Mouse (Mus musculus): ENCODE results near the gene Gm49384.
"Not testable (repeated sequence)": the region's sequence is repeated elsewhere in the genome, so short reads cannot be mapped to it uniquely, and the experiment has no call there.

Gene Gm49384

GRCm38 (mm10) chr12:69168461-69169106 lies 35.5 kb downstream of the Gm49384 start, which contains the start of gene Lrr1:
Gene Lrr1, plus strand, starts transcription at chr12:69168814.
- in situ Hi-C loops (cut with MboI, MseI) = loop anchor here (10.0 kb wide), 1 partner anchor 716 kb away; no protein-coding TSS in a partner anchor

- in situ Hi-C loops (cut with MboI, MseI) = loop anchor here (10.0 kb wide), 1 partner anchor 717 kb away; no protein-coding TSS in a partner anchor
Measured at GRCm38 (mm10) chr12:69167656-69168460, 36.2 kb downstream of the Gm49384 start.

- in situ Hi-C loops (cut with MboI, MseI) = loop anchor here (10.0 kb wide), 1 partner anchor 718 kb away; no protein-coding TSS in a partner anchor
Measured at GRCm38 (mm10) chr12:69166861-69167581, 37.0 kb downstream of the Gm49384 start.

- in situ Hi-C loops (cut with MboI, MseI) = loop anchor here (10.0 kb wide), 1 partner anchor 720 kb away; no protein-coding TSS in a partner anchor
Measured at GRCm38 (mm10) chr12:69164904-69165303, 39.2 kb downstream of the Gm49384 start.

GRCm38 (mm10) chr12:69163586-69163985 lies 40.5 kb downstream of the Gm49384 start:
- in situ Hi-C loops (cut with MboI, MseI) = loop anchor here (10.0 kb wide), 1 partner anchor 721 kb away; no protein-coding TSS in a partner anchor

- in situ Hi-C loops (cut with MboI, MseI) = loop anchor here (10.0 kb wide), 1 partner anchor 724 kb away; no protein-coding TSS in a partner anchor
Measured at GRCm38 (mm10) chr12:69160677-69161076, 43.4 kb downstream of the Gm49384 start.

GRCm38 (mm10) chr12:69159578-69159940 lies 44.5 kb downstream of the Gm49384 start:
- in situ Hi-C loops (cut with MboI, MseI) = no loop called here

GRCm38 (mm10) chr12:69158765-69159577 lies 45.1 kb downstream of the Gm49384 start, which contains the start of gene Rps29:
Gene Rps29, minus strand, starts transcription at chr12:69159186.
- in situ Hi-C loops (cut with MboI, MseI) = not testable (repeated sequence)

- in situ Hi-C loops (cut with MboI, MseI) = no loop called here
Measured at GRCm38 (mm10) chr12:69158366-69158764, 45.7 kb downstream of the Gm49384 start.

GRCm38 (mm10) chr12:69157107-69157506 lies 47.0 kb downstream of the Gm49384 start:
- in situ Hi-C loops (cut with MboI, MseI) = no loop called here

- in situ Hi-C loops (cut with MboI, MseI) = no loop called here
Measured at GRCm38 (mm10) chr12:69156436-69156835, 47.6 kb downstream of the Gm49384 start.

GRCm38 (mm10) chr12:69155923-69156322 lies 48.1 kb downstream of the Gm49384 start:
- in situ Hi-C loops (cut with MboI, MseI) = no loop called here

GRCm38 (mm10) chr12:69150049-69150448 lies 54.0 kb downstream of the Gm49384 start:
- in situ Hi-C loops (cut with MboI, MseI) = no loop called here

GRCm38 (mm10) chr12:69147166-69147735 lies 56.8 kb downstream of the Gm49384 start:
- in situ Hi-C loops (cut with MboI, MseI) = no loop called here

- in situ Hi-C loops (cut with MboI, MseI) = no loop called here
Measured at GRCm38 (mm10) chr12:69143460-69143859, 60.6 kb downstream of the Gm49384 start.

GRCm38 (mm10) chr12:69139841-69140240 lies 64.2 kb downstream of the Gm49384 start:
- in situ Hi-C loops (cut with MboI, MseI) = no loop called here
